Mouse (Mus musculus): ENCODE data around the gene Tmc5.

The Tmc5 gene

GRCm38 (mm10) chr7:118597201-118597600, at the start of gene Tmc5:
Tmc5 (plus strand) TSS chr7:118597297.
- no peak for DNase-seq (ENCODE audit: low read depth)

DNA sequence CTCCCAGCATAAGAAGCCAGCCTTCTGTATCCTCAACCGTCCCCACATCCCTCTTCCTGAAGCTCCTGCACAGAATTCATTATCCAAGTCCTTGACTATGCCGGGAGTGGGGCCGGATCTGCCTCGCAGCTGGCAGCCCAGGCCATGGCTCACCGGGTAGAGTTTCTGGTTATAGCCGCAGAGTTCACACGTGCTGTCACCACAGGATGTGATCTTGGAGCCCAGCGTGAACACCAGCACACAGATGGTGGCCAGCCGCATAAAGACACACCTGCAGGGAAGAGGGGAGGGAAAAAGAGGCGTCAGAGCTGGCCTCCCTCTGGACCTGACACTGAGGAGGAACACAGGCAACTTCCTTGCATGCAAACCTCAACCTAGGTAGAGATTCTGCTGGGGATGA, 49.6 kb upstream of the Tmc5 start:
- DNase-seq (ENCODE audit: low read depth) = no peak

DNA sequence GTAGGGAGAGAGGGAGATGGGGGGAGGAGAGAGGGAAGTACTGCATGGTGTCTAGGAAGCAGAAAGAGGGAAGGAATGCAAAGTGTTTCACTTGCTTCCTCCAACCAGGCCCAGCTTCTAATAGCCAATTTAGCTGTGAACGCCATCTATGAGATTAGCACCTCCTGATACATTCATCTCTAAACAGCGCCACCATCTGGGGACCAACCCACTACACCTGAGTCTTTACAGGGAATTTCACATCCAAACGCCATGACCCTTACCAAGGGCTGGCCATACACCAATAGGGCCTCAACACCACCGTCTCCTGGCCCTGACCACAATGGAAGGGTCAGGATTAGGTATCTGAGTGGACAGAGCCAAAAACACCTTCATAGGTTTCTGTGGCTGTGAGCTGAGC, 43.2 kb upstream of the Tmc5 start:
- no peak for DNase-seq (ENCODE audit: low read depth)

DNA sequence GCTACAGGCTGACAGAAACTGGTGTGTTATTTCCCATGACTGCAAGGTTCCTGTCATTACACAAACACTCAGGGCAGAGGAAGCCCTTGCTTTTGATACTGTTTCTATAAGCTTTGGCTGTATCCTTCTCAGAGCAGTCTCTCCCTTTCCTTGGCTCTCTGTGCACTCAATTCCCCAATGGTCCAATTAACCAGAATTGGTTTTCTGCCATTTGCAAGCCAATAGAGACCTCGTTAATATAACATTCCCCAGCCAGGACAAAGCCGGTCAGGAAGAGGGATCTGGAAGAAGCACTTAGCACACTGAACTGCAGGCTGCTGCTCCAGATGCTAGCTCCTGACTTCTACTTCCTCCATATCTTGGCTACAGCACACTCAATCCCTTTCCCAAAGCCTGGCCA, 42.8 kb upstream of the Tmc5 start:
- DNase-seq (ENCODE audit: low read depth) = no peak

DNA sequence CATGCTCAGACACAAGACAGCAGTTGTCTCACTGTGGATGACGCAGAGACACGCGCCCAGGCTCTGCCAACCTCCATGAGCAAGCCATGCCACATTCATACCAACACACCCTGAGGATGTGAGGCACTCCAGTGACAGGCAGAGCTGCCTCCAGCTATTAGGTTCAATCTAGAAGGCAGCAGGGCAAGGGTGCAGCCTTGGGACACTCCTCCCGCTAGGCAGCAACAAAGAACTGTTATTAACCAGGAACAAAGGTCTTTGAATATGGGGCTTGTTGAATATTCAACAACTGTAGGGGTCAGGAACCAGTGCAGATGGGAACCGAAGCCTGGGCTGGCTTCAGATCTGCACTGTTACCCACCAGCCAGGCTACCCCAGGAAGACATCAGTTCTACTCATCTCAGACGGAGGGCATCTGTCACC, 28.0 kb upstream of the Tmc5 start:
- no peak for DNase-seq (ENCODE audit: low read depth)

- no peak for DNase-seq (ENCODE audit: low read depth)
These were observed 25.7 kb upstream of the Tmc5 start for GRCm38 (mm10) chr7:118571350-118571749.

- DNase-seq (ENCODE audit: low read depth) = no peak
These were observed 25.1 kb upstream of the Tmc5 start for GRCm38 (mm10) chr7:118572039-118572438.

DNA sequence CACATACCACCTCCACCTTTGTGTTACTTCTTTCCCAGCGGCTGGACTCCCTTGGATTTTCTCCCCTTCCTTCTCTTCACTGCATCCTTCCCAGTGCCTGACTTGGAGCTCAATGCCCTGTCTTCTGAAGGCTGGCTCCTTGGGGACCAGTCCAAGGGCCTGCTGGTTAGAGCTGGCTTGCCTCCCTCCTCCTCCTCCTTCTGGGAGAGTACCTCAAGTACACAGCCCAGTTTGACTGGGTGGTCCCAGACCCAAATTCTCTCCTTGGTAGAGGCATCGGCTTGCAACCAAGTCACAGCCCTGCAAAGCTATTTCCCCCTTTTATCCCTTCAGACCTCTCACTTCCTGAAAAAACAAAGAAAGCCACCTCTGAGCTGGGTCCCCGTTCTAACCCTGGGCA, 18.8 kb upstream of the Tmc5 start:
- DNase-seq (ENCODE audit: low read depth) = no peak

- no peak for DNase-seq (ENCODE audit: low read depth)
These were observed 17.2 kb upstream of the Tmc5 start for GRCm38 (mm10) chr7:118579938-118580337.

DNA sequence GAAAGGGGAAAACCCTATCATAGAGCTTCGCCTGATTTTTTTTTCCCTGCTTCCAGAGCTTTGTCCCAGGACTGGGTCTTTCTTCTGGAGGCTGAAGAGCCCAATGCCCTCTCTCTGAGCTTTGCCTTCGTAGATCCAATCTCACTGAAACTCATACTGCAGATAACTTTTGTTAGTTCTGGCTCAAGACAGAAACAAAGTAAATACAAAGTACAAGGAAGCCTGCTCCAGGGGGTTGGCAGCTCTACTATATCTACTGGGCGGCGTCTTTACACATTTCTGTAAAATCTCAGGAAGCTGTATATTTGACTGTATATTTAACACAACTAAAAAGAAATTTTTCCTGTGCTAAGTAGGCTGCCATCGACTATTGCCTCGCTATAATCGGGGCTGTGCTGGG, 13.3 kb upstream of the Tmc5 start:
- DNase-seq (ENCODE audit: low read depth) = no peak

GRCm38 (mm10) chr7:118584257-118584907, 12.7 kb upstream of the Tmc5 start, which contains the start of gene Tmc7:
Tmc7 (minus strand) TSS chr7:118584736.
- no peak for DNase-seq (ENCODE audit: low read depth)

DNA sequence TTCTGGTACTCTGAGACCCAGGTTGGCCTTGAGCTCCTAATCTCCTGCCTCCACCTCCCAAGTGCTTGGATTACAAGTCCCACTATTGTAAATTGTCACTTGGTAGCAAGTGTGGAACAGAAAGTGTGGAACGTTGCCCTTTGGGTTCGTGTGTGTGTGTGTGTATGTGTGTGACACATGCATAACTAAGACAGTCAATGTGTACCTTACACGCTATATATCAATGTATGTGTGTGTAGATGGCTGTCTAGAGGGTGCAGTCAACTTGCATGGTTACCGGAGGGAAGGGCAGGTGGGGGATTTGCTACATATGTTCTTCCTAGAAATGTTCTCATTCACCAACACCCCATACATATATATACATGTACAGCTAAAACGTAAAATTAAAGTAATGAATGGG, 12.2 kb upstream of the Tmc5 start:
- no peak for DNase-seq (ENCODE audit: low read depth)

DNA sequence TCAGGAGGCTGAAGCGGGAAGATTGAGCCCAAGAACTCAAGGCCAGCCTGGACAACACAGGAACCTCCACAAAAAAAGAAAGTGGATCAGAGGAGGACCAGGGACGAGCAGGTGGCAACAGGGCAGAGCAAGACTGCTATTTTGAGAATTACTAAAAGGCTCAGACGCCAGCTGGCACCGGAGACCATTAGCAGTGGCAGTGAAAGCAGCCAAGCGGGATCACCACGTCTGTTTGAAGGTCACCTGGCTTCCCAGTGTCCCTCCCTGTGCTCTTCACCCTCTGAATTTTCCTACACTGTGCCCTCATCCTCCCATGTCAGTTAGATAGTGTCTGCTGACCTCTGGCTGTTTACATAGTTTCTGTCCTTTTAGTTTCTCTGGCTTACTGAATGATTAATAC, 11.2 kb upstream of the Tmc5 start:
- DNase-seq (ENCODE audit: low read depth) = no peak

DNA sequence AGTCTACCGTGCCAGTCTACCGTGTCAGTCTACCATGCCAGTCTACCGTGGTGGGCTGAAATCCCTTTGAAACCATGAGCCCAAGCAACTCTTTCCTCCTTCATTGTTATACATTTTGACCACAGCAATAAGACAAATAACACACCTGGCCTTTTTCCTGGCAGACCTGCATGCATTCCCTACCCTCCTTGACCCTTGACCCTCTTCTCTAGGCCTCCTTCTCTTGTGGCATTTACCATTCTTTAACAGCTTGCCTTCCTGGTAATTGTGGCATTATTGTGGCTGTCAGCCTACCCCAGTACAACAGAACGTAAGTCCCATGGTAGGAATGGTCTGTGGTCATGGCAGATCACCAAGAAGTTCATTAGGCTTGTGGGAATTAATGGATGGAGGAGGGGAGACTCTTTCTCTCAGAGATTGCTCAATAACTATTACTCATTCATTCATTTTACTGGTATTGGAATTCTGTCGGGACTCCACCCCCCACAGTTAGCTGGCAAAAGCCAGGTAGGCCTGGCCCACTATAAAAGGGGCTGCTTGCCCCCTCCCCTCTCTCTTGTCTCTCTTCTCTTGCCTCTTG, 6.3 kb upstream of the Tmc5 start:
- DNase-seq (ENCODE audit: low read depth) = peak; percentile 73

DNA sequence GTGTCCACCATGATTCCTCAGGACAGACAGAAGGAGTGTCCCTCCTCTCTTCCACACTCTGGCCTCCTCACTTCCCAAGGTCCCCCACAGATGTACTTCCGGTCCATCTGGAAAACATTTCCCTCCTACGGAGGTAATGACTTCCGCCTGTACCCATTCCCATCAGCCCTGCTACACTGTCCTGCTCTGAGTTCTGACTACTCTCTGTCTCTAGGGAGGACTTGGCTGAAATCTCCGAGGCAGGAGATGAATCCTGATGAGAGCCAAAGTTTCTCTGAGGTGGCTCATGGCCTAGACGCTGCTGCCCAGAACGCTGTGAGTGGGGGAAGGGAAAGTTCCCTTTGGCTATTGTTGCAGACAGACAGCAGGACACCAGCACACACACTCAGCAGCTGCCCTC, 5.0 kb upstream of the Tmc5 start:
- peak; percentile 40 for DNase-seq (ENCODE audit: low read depth)

DNA sequence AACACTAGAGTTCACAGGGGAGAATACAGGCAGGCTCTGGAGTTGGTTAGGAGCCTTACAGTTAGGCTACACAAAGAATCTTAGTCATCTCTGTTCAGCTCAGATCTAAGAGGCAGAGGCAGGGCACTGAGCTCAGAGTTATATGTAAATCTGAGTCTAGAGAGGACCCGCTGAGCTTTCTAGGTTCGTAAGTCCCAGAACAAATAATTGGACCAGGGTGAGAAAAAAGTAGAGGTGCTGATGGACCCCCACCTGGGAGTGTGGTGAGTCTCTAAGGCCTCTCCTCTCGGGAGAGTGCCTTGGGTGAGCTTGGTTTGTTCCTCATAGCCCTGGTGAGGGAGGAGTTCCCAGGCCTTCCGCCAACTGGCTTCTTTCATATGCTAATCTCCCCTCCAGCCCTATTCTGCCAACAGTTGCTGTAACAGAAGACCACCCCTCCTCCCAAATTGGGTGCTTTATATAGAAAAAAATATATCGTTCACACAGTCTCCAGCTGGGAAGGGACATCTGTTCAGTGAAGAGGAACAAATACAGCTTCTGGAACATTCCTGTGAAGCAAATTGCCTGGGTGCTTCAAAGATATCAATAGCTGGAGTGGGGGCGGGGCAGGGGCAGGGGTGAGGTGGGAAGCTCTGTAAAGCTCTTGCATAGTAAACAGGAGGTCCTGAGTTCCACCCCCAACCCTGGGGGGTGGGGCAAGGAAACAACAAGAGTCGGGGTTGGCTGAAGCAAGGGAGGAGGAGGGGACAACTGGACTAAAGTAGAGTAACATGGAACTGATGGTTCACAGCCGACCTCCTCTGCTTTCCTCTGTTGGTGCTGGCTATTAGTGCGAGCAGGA, 3.3 kb upstream of the Tmc5 start:
- no peak for DNase-seq (ENCODE audit: low read depth)

DNA sequence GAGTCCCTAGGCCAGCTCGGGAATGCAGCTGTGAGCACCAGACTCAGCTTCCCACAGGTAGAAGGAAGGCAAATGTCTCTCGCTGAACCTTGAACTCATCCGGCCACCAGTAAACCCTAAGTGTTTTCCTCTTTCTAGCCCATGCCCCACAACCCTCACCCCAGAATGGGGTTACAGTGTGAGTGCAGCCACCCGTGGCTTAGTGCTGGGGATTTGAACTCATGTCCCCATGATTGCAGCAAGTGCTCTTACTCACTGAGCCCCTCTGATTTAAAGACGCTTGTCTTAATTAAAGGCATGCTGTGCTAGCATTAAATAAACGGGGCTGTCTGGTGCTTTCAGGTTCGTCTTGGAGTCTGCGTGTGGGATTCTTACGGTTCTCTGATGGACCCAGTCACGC, 2.5 kb upstream of the Tmc5 start:
- no peak for DNase-seq (ENCODE audit: low read depth)

DNA sequence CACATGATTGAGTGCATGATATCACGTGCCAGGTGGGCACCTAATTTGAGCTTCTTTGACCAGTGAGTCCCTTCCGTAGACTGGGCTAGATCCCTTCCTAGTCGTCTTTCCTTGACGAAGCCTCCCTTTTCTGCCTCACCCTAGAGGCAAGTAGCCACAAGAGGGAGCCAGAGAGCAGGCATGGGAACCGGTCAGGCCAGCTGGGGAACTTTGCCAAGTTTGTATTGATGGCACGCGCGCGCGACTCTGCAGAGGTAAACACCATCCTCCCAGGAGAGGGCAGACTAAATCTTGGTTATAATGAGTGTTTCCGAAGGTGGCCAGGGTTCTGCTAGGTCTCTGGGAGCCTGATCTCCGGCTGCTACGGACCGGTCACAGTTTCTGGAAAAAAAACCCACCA, 1.9 kb upstream of the Tmc5 start:
- peak; percentile 58 for DNase-seq (ENCODE audit: low read depth)

DNA sequence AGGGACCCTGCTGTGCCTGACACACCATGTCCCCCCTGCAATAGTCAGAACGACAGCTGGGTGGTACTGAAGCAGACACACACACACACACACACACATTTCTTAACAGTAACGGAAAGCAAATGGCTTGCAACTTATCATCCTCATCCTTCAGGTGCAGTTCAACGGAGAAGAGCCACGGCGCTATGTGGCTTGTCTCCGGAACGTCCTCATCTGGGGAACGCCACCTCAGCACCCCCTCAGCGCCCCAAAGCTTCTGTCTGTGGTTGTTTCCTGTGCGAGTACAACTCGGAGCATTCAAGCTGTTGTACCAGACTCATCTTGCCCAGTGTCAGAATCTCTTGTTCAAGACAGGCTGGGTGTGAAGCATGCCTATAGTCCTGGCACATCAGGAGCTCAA, 826 bp upstream of the Tmc5 start:
- DNase-seq (ENCODE audit: low read depth) = no peak

- DNase-seq (ENCODE audit: low read depth) = no peak
These were observed 3.0 kb downstream of the Tmc5 start for GRCm38 (mm10) chr7:118599954-118600631.

- DNase-seq (ENCODE audit: low read depth) = no peak
These were observed 7.7 kb downstream of the Tmc5 start for GRCm38 (mm10) chr7:118604842-118605241.

DNA sequence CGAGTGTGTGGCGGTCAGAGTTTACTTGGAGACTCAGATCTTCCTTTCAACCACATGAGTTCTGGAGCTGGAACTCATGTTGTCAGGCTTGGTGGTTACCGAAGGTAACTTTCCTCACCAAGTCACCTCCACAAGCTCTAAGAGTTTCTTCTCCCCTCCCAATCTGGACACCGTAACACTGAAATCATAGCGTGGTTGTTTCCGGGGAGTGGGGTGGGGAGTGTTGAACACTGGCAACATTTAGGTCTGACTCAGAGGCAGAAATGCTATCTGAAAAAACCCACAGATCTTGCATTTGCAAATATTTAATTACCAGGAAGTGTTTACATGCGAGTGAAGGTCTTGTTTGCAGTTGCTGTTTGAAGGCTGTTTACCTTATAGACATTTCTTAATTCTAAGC, 12.7 kb downstream of the Tmc5 start:
- DNase-seq (ENCODE audit: low read depth) = no peak

- DNase-seq (ENCODE audit: low read depth) = no peak
These were observed 13.6 kb downstream of the Tmc5 start for GRCm38 (mm10) chr7:118610721-118611120.
